Comparison of ENCODE assay signal across 28 mouse cellular contexts in the genomic region with DNA sequence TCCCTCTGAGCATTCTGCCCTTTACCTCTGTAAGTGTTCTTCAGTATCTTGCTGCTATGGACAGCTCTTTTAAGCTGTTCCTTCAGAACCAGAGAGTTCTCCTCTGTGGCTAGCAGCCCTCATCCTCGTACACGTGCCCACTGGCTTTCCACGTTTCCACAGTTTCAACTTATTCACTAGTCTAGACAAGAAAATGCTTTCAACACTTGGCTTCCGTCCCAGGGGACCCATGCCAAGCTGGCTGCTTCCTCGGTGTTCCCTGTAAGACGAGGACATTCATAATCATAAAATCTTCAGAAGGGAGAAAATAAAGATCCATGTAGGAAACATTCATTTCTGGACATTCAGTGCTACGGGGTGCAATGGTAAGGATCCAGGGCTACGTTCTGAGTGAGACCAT.
DNase-seq lines count a peak whose midpoint lies in the region; TF ChIP-seq lines count a peak whose summit lies in the region.
"Had no signal": no experiment of that assay in that cellular context is flagged by ENCODE, and none has a peak within 500 bp of the region (broad histone marks: within the 10 kb centered on the region; RNA-seq: fewer than 3 reads in every experiment).

No protein-coding gene starts in this region.

- H3K4me3 ChIP-seq in gastrocnemius, adult 2 months: no peak overlapping the region
- H3K4me3 ChIP-seq: forebrain, embryonic 13.5 days; hindbrain, embryonic 12.5 days; intestine, embryonic 15.5 days; limb, embryonic 12.5 days; liver, embryonic 15.5 days; stomach, embryonic 15.5 days had no signal

- intact Hi-C loops in gastrocnemius, adult 2 months (cut with DNase I): no loop called here

- DNase-seq in right cerebral cortex, adult 18-20 months: peak; percentile 53
- no peak for DNase-seq in right cerebral cortex, postnatal 25 days
- DNase-seq in frontal cortex, postnatal 36 days (ENCODE audit: low spot score in 2 of 2): peak; percentile 13 to 30
- DNase-seq in right cerebral cortex, adult 2 months (ENCODE audit: low spot score in 2 of 2): peak; percentile 10 to 37
- peak; percentile 5 for DNase-seq in testis, postnatal 14 days (ENCODE audit: low spot score)
- DNase-seq in gastrocnemius, adult 2 months: no peak
- DNase-seq in thymus, postnatal 10 days (ENCODE audit: low spot score in 2 of 2): no peak
- no peak for DNase-seq in cerebellum, adult 18-20 months
- DNase-seq: adrenal gland, postnatal 25 days; B cell, adult 2 months; cerebellum, adult 2 months; cerebellum, postnatal 36 days; gastrocnemius, postnatal 36 days; heart, adult 18-20 months; heart, postnatal 36 days; kidney, adult 8-10 months; layer of hippocampus, adult 9-11 months; lung, embryonic 14.5 days; retina, postnatal 1 day; thymus, adult 18-20 months had no signal

- H3K27ac ChIP-seq in gastrocnemius, adult 2 months: no peak overlapping the region
- H3K27ac ChIP-seq: forebrain, embryonic 13.5 days; hindbrain, embryonic 12.5 days; hindbrain, postnatal 0 days; intestine, embryonic 15.5 days; kidney, postnatal 0 days; limb, embryonic 12.5 days; liver, embryonic 15.5 days; stomach, embryonic 15.5 days had no signal

- TF ChIP-seq CTCF in gastrocnemius, adult 2 months (IDR thresholded peaks at IDR 0.05): no peak

Comparison
In these comparisons a context has a peak if more than half of its experiments do, and no peak if none do; other contexts are left out.
1. DNase-seq: peak in right cerebral cortex, adult 18-20 months (single experiment), frontal cortex, postnatal 36 days (2 of 2), right cerebral cortex, adult 2 months (2 of 2) and testis, postnatal 14 days (single experiment); none in right cerebral cortex, postnatal 25 days (single experiment), gastrocnemius, adult 2 months (single experiment), thymus, postnatal 10 days (0 of 2) and cerebellum, adult 18-20 months (0 of 2).